Comparison of ENCODE assay signal across 9 mouse cellular contexts in the genomic region with DNA sequence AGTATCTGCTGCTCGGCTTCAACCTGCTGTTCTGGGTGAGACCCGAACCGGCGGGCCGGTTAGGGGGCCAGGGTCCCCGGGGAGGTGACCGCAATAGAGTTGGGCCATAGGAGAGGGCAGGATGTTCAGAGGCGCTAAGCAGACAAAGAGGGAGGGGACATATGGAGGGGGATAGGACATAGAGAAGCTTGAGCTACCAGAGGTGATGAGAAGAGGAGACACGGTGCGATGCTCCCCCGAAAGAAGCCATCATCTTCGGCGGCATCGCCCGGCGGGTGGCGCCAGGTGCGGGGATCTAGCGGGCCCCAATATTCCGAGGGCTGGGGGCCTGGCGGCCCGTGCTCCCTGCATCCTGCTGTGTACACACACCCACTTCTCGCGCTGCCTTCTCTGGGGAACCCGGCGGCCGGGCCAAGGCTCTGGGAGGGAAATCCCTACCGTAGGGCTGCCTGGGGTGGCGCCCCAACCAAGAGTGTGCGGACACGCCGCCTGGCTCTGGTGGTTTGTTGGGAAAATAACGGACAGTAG. TPM values are rescaled to one million over a fixed set of nuclear protein-coding genes. Genes with fewer than 3 reads are reported as not detected.
DNase-seq lines count a peak whose midpoint lies in the region; ATAC-seq and TF ChIP-seq lines count a peak whose summit lies in the region.
"Had no signal": no experiment of that assay in that cellular context is flagged by ENCODE, and none has a peak within 500 bp of the region (broad histone marks: within the 10 kb centered on the region; RNA-seq: fewer than 3 reads in every experiment).

No protein-coding gene starts in this region.

- H3K4me1 ChIP-seq in stomach, postnatal 0 days (replicated peaks; ENCODE audit: control insufficient read depth, insufficient read depth) = no peaks in the 10 kb centered on the region; the same call in 1 of the 2 replicates

- no peak for TF ChIP-seq EP300 in stomach, postnatal 0 days (optimal IDR thresholded peaks at IDR 0.05)

- H3K9ac ChIP-seq in stomach, postnatal 0 days (ENCODE audit: low read length) = peak overlapping the region; percentile 77

- H3K27me3 ChIP-seq in stomach, postnatal 0 days (ENCODE audit: control insufficient read depth, insufficient read depth, low read length) = no peaks in the 10 kb centered on the region

- H3K4me2 ChIP-seq in stomach, postnatal 0 days (replicated peaks; ENCODE audit: low read depth) = peak overlapping the region; percentile 88

- TF ChIP-seq CTCF in stomach, postnatal 0 days (IDR thresholded peaks at IDR 0.05; ENCODE audit: low read depth) = peak; percentile 54

- WGBS in stomach, postnatal 0 days = under 1% methylated on average over 33 of the region's 33 CpGs

- peak overlapping the region; percentile 92 for H3K27ac ChIP-seq in stomach, postnatal 0 days (replicated peaks)

- H3K9me3 ChIP-seq in stomach, postnatal 0 days (ENCODE audit: control insufficient read depth, low read length) = no peaks in the 10 kb centered on the region

- peak; percentile 58 for ATAC-seq in megakaryocyte-erythroid progenitor cell, adult 5-6 weeks (replicated peaks; ENCODE audit: low FRiP score, low TSS enrichment, poor library complexity, severe bottlenecking)
- ATAC-seq in stomach, postnatal 0 days (ENCODE audit: low FRiP score, low TSS enrichment) = peak; percentile 79

- H3K36me3 ChIP-seq in stomach, postnatal 0 days (ENCODE audit: control insufficient read depth, insufficient read depth, low read length) = no peaks in the 10 kb centered on the region

- DNase-seq in adrenal gland, adult 18-20 months (ENCODE audit: low spot score in 2 of 2) = peak; percentile 10 to 43
- no peak for DNase-seq in adrenal gland, postnatal 4 days (ENCODE audit: low spot score in 2 of 2)
- peak; percentile 20 for DNase-seq in urinary bladder, postnatal 25 days (ENCODE audit: low spot score)
- DNase-seq in urinary bladder, adult 2 months (ENCODE audit: low spot score) = no peak
- DNase-seq in gastrocnemius, adult 8-10 months (ENCODE audit: low spot score in 2 of 2) = peak; percentile 11 to 24
- DNase-seq in kidney, postnatal 4 days = peak; percentile 53 to 70
- DNase-seq in stomach, postnatal 0 days (ENCODE audit: low spot score) = peak; percentile 77

- peak overlapping the region; percentile 73 for H3K4me3 ChIP-seq in stomach, postnatal 0 days (ENCODE audit: low read depth, low read length)

RNA-seq across cellular contexts. Expression of a gene that starts 0.8 kb away (rescaled TPM):
- total RNA-seq in adrenal gland, adult 18-20 months (2021) = 1 to 10 TPM; 4.8 to 6.9 TPM
- total RNA-seq in adrenal gland, postnatal 4 days (2021) = 10 to 100 TPM; 15.3 to 19.9 TPM
- 76.3 and 90.8 TPM in 2 replicates for polyA plus RNA-seq in urinary bladder, adult 2 months (2012; rRNA removed)
- total RNA-seq in gastrocnemius, adult 8-10 months (2022) = 1 to 10 TPM; 3.0 to 4.0 (median 3.3) TPM
- total RNA-seq in megakaryocyte-erythroid progenitor cell, adult 5-6 weeks (2014; fragmentation: Nextera tagmentation) = 1.3 and 1.6 TPM in 2 replicates
- 1.0 TPM in 1 of 2 replicates, not detected in the other for total RNA-seq in megakaryocyte-erythroid progenitor cell, adult 5-6 weeks (2017)
- 20.7 and 21.3 TPM in 2 replicates for polyA plus RNA-seq in stomach, postnatal 0 days (2015; fragmentation: Nextera tagmentation; extraction: Ambion mirVana)

RNA-seq across cellular contexts. Expression of a gene that starts 47.4 kb away (rescaled TPM):
- not detected for total RNA-seq in adrenal gland, adult 18-20 months (2021)
- total RNA-seq in adrenal gland, postnatal 4 days (2021) = not detected
- not detected in 2 replicates for polyA plus RNA-seq in urinary bladder, adult 2 months (2012; rRNA removed)
- not detected for total RNA-seq in gastrocnemius, adult 8-10 months (2022)
- total RNA-seq in megakaryocyte-erythroid progenitor cell, adult 5-6 weeks (2014; fragmentation: Nextera tagmentation) = not detected in 2 replicates
- not detected in 2 replicates for total RNA-seq in megakaryocyte-erythroid progenitor cell, adult 5-6 weeks (2017)
- polyA plus RNA-seq in stomach, postnatal 0 days (2015; fragmentation: Nextera tagmentation; extraction: Ambion mirVana) = 0.15 and 0.30 TPM in 2 replicates
- total RNA-seq: heart, postnatal 36 days had no signal

Comparison
In these comparisons a context has a peak if more than half of its experiments do, and no peak if none do; other contexts are left out.
1. DNase-seq: peak in adrenal gland, adult 18-20 months (2 of 2), urinary bladder, postnatal 25 days (single experiment), gastrocnemius, adult 8-10 months (2 of 2), kidney, postnatal 4 days (2 of 2) and stomach, postnatal 0 days (single experiment); none in adrenal gland, postnatal 4 days (0 of 2) and urinary bladder, adult 2 months (single experiment).